Mouse (Mus musculus) CH12.LX (cell line): ENCODE results near the gene Krt39.

Source experiments
- JUN ChIP-seq: IDR thresholded peaks from 2 replicates; pipeline ENCODE4 v1.6.1; 2011; ENCODE audit warnings: low read depth, mild to moderate bottlenecking, low read length, improper control_type of control experiment, moderate library complexity; ENCODE audit not compliant: insufficient read depth
- MAZ ChIP-seq: IDR thresholded peaks from 2 replicates; pipeline ENCODE4 v1.6.1; 2012; ENCODE audit warnings: low read depth, mild to moderate bottlenecking, inconsistent platforms, low read length, improper control_type of control experiment, moderate library complexity

DNA sequence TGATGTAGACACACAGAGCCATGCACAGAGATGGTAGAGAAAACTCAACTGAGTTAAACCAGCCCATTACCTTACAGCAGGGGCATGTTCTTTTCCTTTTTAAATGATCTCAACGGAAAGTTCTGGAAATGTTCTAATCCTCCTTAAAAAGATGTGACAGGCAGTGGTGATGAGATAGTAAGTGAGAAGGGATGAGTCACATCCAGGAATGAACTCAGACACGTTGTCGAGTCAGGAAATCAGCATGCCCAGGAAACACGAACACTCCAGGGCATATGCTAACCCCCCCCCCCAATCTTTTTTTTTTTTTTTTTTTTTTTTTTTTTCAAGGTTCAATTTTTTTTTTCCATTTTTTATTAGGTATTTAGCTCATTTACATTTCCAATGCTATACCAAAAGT lies 48.7 kb downstream of the Krt39 start:
- no peak for TF ChIP-seq JUN
- no peak for TF ChIP-seq MAZ
